Mouse (Mus musculus): Measurements from ENCODE around the gene Tmem63c. TPM values are rescaled to one million over a fixed set of nuclear protein-coding genes. Genes with fewer than 3 reads are reported as not detected.

Tmem63c gene
- polyA plus RNA-seq (2015; fragmentation: Nextera tagmentation; extraction: Ambion mirVana) = not detected in 2 replicates

GRCm38 (mm10) chr12:87021040-87021439 lies at the start of gene Tmem63c:
TSS of gene Tmem63c (plus strand) at chr12:87021340.

GRCm38 (mm10) chr12:86989890-86990754 lies 31.0 kb upstream of the Tmem63c start, which contains the start of gene Zdhhc22:
TSS of gene Zdhhc22 (minus strand) at chr12:86990430.

GRCm38 (mm10) chr12:87102165-87102631 lies 81.1 kb downstream of the Tmem63c start, which contains the start of gene Ngb:
TSS of gene Ngb (minus strand) at chr12:87102539.

Small RNAs within 50 kb of the gene (microRNA-seq; reads per million reads assigned to microRNA genes)
- not detected for gene Gm25847

Other genes with a start within 250 kb of the Tmem63c start
- gene Irf2bpl, start 136.5 kb upstream of the Tmem63c start, polyA plus RNA-seq (2015; fragmentation: Nextera tagmentation; extraction: Ambion mirVana) = 36.8 and 38.6 TPM in 2 replicates
- gene Cipc, start 74.3 kb upstream of the Tmem63c start, polyA plus RNA-seq (2015; fragmentation: Nextera tagmentation; extraction: Ambion mirVana) = 16.0 and 17.0 TPM in 2 replicates
- gene Zdhhc22, start 30.9 kb upstream of the Tmem63c start, polyA plus RNA-seq (2015; fragmentation: Nextera tagmentation; extraction: Ambion mirVana) = not detected in 2 replicates
- gene Ngb, start 81.2 kb downstream of the Tmem63c start, polyA plus RNA-seq (2015; fragmentation: Nextera tagmentation; extraction: Ambion mirVana) = 6.4 and 6.7 TPM in 2 replicates
- gene Gstz1, start 125.8 kb downstream of the Tmem63c start, polyA plus RNA-seq (2015; fragmentation: Nextera tagmentation; extraction: Ambion mirVana) = 26.6 and 27.0 TPM in 2 replicates
- 7.4 and 10.0 TPM in 2 replicates for gene Pomt2, start 126.6 kb downstream of the Tmem63c start, polyA plus RNA-seq (2015; fragmentation: Nextera tagmentation; extraction: Ambion mirVana)
- 0.59 and 1.0 TPM in 2 replicates for gene Samd15, start 178.4 kb downstream of the Tmem63c start, polyA plus RNA-seq (2015; fragmentation: Nextera tagmentation; extraction: Ambion mirVana)
- gene Tmed8, start 179.1 kb downstream of the Tmem63c start, polyA plus RNA-seq (2015; fragmentation: Nextera tagmentation; extraction: Ambion mirVana) = 1.4 TPM in 2 replicates
- gene Noxred1, start 217.4 kb downstream of the Tmem63c start, polyA plus RNA-seq (2015; fragmentation: Nextera tagmentation; extraction: Ambion mirVana) = not detected in 2 replicates
- gene Vipas39, start 244.9 kb downstream of the Tmem63c start, polyA plus RNA-seq (2015; fragmentation: Nextera tagmentation; extraction: Ambion mirVana) = 18.4 and 19.1 TPM in 2 replicates
- 123 and 128 TPM in 2 replicates for gene Ahsa1, start 245.1 kb downstream of the Tmem63c start, polyA plus RNA-seq (2015; fragmentation: Nextera tagmentation; extraction: Ambion mirVana)

Measured in urinary bladder, postnatal 0 days (tissue).